25 mouse cellular contexts compared by ENCODE assay signal in genomic region chr7:66497480-66497879, GRCm38 (mm10).
DNase-seq lines count a peak whose midpoint lies in the region; ATAC-seq lines count a peak whose summit lies in the region.
"Had no signal": no experiment of that assay in that cellular context is flagged by ENCODE, and none has a peak within 500 bp of the region (broad histone marks: within the 10 kb centered on the region; RNA-seq: fewer than 3 reads in every experiment).

No protein-coding gene starts in this region.

- H3K4me3 ChIP-seq in heart, embryonic 12.5 days, result no peak overlapping the region
- H3K4me3 ChIP-seq in limb, embryonic 12.5 days (replicated peaks), result no peak overlapping the region
- no peak overlapping the region for H3K4me3 ChIP-seq in limb, embryonic 10.5 days
- no peak overlapping the region for H3K4me3 ChIP-seq in stomach, embryonic 15.5 days (replicated peaks)
- H3K4me3 ChIP-seq: embryonic facial prominence, embryonic 12.5 days; erythroblast, embryonic 14.5 days; forebrain, embryonic 12.5 days; forebrain, embryonic 15.5 days; heart, adult 2 months; heart, embryonic 13.5 days; hindbrain, embryonic 12.5 days; hindbrain, embryonic 15.5 days had no signal

- H3K9me3 ChIP-seq in heart, embryonic 12.5 days (replicated peaks), result 0 out of 2 replicates have a peak, but pooled peaks cover 4% of the 10 kb centered on the region
- no peaks in the 10 kb centered on the region for H3K9me3 ChIP-seq in limb, embryonic 12.5 days
- H3K9me3 ChIP-seq in limb, embryonic 10.5 days (replicated peaks), result no peaks in the 10 kb centered on the region
- H3K9me3 ChIP-seq in stomach, embryonic 15.5 days, result no peaks in the 10 kb centered on the region
- H3K9me3 ChIP-seq: embryonic facial prominence, embryonic 12.5 days; forebrain, embryonic 12.5 days; forebrain, embryonic 15.5 days; G1E; heart, embryonic 13.5 days; hindbrain, embryonic 12.5 days; hindbrain, embryonic 15.5 days had no signal

- intact Hi-C loops in heart, postnatal 36 days (cut with DNase I), result no loop called here

- no peaks in the 10 kb centered on the region for H3K36me3 ChIP-seq in heart, embryonic 12.5 days
- no peaks in the 10 kb centered on the region for H3K36me3 ChIP-seq in limb, embryonic 12.5 days
- H3K36me3 ChIP-seq in limb, embryonic 10.5 days, result no peaks in the 10 kb centered on the region
- H3K36me3 ChIP-seq in stomach, embryonic 15.5 days, result no peaks in the 10 kb centered on the region
- H3K36me3 ChIP-seq: embryonic facial prominence, embryonic 12.5 days; forebrain, embryonic 12.5 days; forebrain, embryonic 15.5 days; G1E; heart, embryonic 13.5 days; hindbrain, embryonic 12.5 days; hindbrain, embryonic 15.5 days had no signal

- peak; percentile 92 for DNase-seq in heart, adult 11 months
- DNase-seq in heart, postnatal 36 days, result no peak
- DNase-seq in heart, postnatal 4 days, result peak; percentile 13
- DNase-seq in limb, embryonic 10.5 days (ENCODE audit: low spot score), result no peak
- DNase-seq in ovary, postnatal 10 days (ENCODE audit: low spot score), result no peak
- DNase-seq: adrenal gland, postnatal 10 days; adrenal gland, postnatal 36 days; B cell, adult 2 months; cerebellum, adult 18-20 months; cerebellum, adult 9-10 months; cerebellum, postnatal 14 days; gastrocnemius, postnatal 25 days; heart, adult 2 months had no signal

- no peak overlapping the region for H3K4me2 ChIP-seq in heart, embryonic 12.5 days
- H3K4me2 ChIP-seq in limb, embryonic 12.5 days, result no peak overlapping the region
- no peak overlapping the region for H3K4me2 ChIP-seq in stomach, embryonic 15.5 days
- H3K4me2 ChIP-seq: embryonic facial prominence, embryonic 12.5 days; forebrain, embryonic 12.5 days; forebrain, embryonic 15.5 days; heart, embryonic 13.5 days; hindbrain, embryonic 12.5 days; hindbrain, embryonic 15.5 days had no signal

- no peak for ATAC-seq in heart, embryonic 12.5 days (ENCODE audit: insufficient number of reproducible peaks, low FRiP score)
- ATAC-seq in limb, embryonic 12.5 days (ENCODE audit: insufficient number of reproducible peaks, insufficient read depth, low FRiP score, low TSS enrichment, low read depth), result no peak
- peak; percentile 47; the same call in 1 of the 2 replicates for ATAC-seq in stomach, embryonic 15.5 days (ENCODE audit: insufficient read depth, low FRiP score, low read depth)
- ATAC-seq: forebrain, embryonic 15.5 days; Patski had no signal

- 53% methylated on average over 1 of the region's 1 CpGs for WGBS in heart, embryonic 12.5 days
- WGBS in limb, embryonic 12.5 days, result 58% methylated on average over 1 of the region's 1 CpGs
- WGBS in limb, embryonic 10.5 days, result 62% methylated on average over 1 of the region's 1 CpGs
- WGBS in stomach, embryonic 15.5 days, result 52% methylated on average over 1 of the region's 1 CpGs

- no peaks in the 10 kb centered on the region for H3K27me3 ChIP-seq in heart, embryonic 12.5 days (replicated peaks)
- H3K27me3 ChIP-seq in limb, embryonic 12.5 days, result no peaks in the 10 kb centered on the region
- H3K27me3 ChIP-seq in limb, embryonic 10.5 days (ENCODE audit: low read depth, poor library complexity, severe bottlenecking), result no peaks in the 10 kb centered on the region
- no peaks in the 10 kb centered on the region for H3K27me3 ChIP-seq in stomach, embryonic 15.5 days (replicated peaks)
- H3K27me3 ChIP-seq: embryonic facial prominence, embryonic 12.5 days; forebrain, embryonic 12.5 days; forebrain, embryonic 15.5 days; heart, embryonic 13.5 days; hindbrain, embryonic 12.5 days; hindbrain, embryonic 15.5 days; Patski had no signal

- H3K9ac ChIP-seq in heart, embryonic 12.5 days, result no peak overlapping the region
- no peak overlapping the region for H3K9ac ChIP-seq in limb, embryonic 12.5 days (replicated peaks)
- no peak overlapping the region for H3K9ac ChIP-seq in stomach, embryonic 15.5 days
- H3K9ac ChIP-seq: embryonic facial prominence, embryonic 12.5 days; forebrain, embryonic 12.5 days; forebrain, embryonic 15.5 days; heart, embryonic 13.5 days; hindbrain, embryonic 12.5 days; hindbrain, embryonic 15.5 days had no signal

- H3K27ac ChIP-seq in heart, embryonic 12.5 days (ENCODE audit: poor library complexity, severe bottlenecking), result no peak overlapping the region
- H3K27ac ChIP-seq in limb, embryonic 12.5 days, result 0 out of 2 replicates have a peak overlapping the region, but pooled peaks have one; percentile 2
- H3K27ac ChIP-seq in limb, embryonic 10.5 days, result no peak overlapping the region
- 0 out of 2 replicates have a peak overlapping the region, but pooled peaks have one; percentile 44 for H3K27ac ChIP-seq in stomach, embryonic 15.5 days
- H3K27ac ChIP-seq: embryonic facial prominence, embryonic 12.5 days; forebrain, embryonic 12.5 days; forebrain, embryonic 15.5 days; heart, adult 2 months; heart, embryonic 13.5 days; hindbrain, embryonic 12.5 days; hindbrain, embryonic 15.5 days had no signal

- no peaks in the 10 kb centered on the region for H3K4me1 ChIP-seq in heart, embryonic 12.5 days (replicated peaks)
- peaks cover 6% of the 10 kb centered on the region for H3K4me1 ChIP-seq in limb, embryonic 12.5 days (replicated peaks)
- H3K4me1 ChIP-seq in limb, embryonic 10.5 days, result peaks cover 6% of the 10 kb centered on the region
- 0 out of 2 replicates have a peak, but pooled peaks cover 3% of the 10 kb centered on the region for H3K4me1 ChIP-seq in stomach, embryonic 15.5 days
- H3K4me1 ChIP-seq: forebrain, embryonic 15.5 days; hindbrain, embryonic 12.5 days; hindbrain, embryonic 15.5 days had no signal

Comparison
In these comparisons a context has a peak if more than half of its experiments do, and no peak if none do; other contexts are left out.
1. DNase-seq: peak in heart, adult 11 months (single experiment) and heart, postnatal 4 days (single experiment); none in heart, postnatal 36 days (0 of 2), limb, embryonic 10.5 days (single experiment) and ovary, postnatal 10 days (single experiment).
2. H3K27ac ChIP-seq: peak in limb, embryonic 12.5 days (single experiment) and stomach, embryonic 15.5 days (single experiment); none in heart, embryonic 12.5 days (single experiment) and limb, embryonic 10.5 days (single experiment).